Mouse (Mus musculus): ENCODE measurements around the gene Nupr1l. TPM values are rescaled to one million over a fixed set of nuclear protein-coding genes. Genes with fewer than 3 reads are reported as not detected.
"Not testable (repeated sequence)": the region's sequence is repeated elsewhere in the genome, so short reads cannot be mapped to it uniquely, and the experiment has no call there.

Nupr1l gene
- total RNA-seq (2021): under 1 TPM; 0.48 to 0.52 TPM
- long read RNA-seq, experiment 1: 0 reads
- long read RNA-seq, experiment 2, partial matches to known transcripts: 0 of 2 reads
- long read RNA-seq, experiment 2, other reads (novel, unspliced or antisense): 1 of 2 reads

GRCm38 (mm10) chr5:129908242-129908965, at the start of gene Nupr1l:
Nupr1l (plus strand) TSS chr5:129908540.
- intact Hi-C loops (cut with DNase I): no loop called here
- peak; percentile 80 to 85 for DNase-seq

DNA sequence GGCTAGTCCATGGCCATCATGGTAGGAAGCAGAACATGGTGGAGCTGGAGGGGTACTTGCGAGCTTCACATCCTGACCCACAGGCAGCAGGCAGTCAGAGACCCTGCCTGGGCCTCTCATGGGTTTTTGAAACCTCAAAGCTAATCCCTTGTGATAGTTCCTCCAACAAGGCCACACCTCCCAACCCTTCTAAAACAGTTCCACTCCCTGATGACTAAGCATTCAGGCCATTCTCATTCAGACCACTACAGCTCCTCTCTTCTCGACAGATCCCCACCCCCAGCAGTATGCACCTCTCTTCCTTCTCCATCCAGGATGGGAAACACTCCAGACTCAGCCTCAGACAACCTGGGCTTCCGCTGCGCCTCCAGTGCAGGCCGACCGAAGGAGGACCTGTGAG, 46.0 kb upstream of the Nupr1l start:
- no peak for DNase-seq
- intact Hi-C loops (cut with DNase I): no loop called here

DNA sequence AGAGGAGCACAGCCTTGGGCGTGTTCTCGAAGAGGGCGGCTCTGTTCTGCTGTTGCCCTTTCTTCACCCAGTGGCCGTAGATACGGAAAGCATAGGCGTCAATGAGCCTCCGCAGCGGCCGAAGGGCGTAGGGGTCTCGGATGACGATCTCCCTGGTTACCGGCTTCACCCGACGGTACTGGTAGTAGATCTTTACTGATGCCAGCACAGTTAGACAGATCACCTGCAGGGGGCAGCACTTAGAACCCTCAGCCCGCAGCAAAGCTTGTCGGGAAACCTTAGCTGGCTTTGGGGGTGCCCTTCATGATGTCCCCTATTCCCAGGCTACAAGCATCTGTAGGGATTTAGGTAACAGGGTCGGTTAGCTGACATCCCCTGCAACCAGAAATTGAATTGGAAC, 43.9 kb upstream of the Nupr1l start:
- intact Hi-C loops (cut with DNase I): loop anchor here (2.0 kb wide), 1 partner anchor 14 kb away; no protein-coding TSS in a partner anchor
- peak in 1 of 2 experiments; percentile 42 for DNase-seq

DNA sequence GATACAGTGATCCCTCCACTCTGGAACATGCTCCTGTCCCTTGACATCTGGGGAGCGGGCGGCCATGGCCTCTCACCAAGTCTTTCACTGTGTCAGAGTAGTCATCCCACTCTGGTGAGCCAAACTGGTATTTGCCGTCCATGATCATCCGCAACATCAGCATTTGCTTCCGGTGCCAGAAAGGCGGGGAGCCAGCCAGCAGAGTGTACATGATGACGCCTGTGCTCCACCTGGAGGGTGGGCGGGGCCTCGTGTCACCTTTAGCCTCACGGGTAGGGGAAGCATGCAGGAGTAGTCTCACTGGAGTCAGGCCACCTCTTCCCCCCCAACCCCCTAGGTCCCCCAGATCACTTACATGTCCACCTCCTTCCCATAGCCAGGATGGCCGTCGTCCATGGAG, 42.5 kb upstream of the Nupr1l start:
- intact Hi-C loops (cut with DNase I): loop anchor here (2.0 kb wide), 1 partner anchor 13 kb away; no protein-coding TSS in a partner anchor
- DNase-seq: no peak

GRCm38 (mm10) chr5:129869238-129869995, 38.9 kb upstream of the Nupr1l start:
- intact Hi-C loops (cut with DNase I): no loop called here
- no peak for DNase-seq

- DNase-seq: no peak
- intact Hi-C loops (cut with DNase I): no loop called here
Observed at GRCm38 (mm10) chr5:129871238-129871637, 37.1 kb upstream of the Nupr1l start.

DNA sequence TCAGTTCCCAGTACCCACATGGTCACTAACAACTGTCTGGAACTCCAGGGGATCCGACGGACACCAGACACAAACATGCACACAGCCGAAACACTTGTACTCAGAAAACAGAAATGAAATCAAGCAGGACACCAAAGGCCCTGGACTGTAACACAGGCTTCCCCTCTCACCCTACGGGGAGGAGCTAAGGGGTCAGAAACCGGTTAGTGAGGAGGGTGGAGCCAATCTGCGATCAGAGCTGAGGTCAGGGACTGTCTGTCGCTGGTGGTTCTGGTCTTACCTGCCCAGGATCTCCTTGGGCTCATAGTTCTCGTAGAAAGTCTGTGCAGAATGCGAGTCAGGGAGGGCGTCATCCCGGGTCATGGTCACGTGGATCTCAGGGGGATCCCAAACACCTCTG, 34.4 kb upstream of the Nupr1l start:
- DNase-seq: no peak
- intact Hi-C loops (cut with DNase I): no loop called here

GRCm38 (mm10) chr5:129875098-129875497, 33.2 kb upstream of the Nupr1l start:
- DNase-seq: no peak
- intact Hi-C loops (cut with DNase I): no loop called here

DNA sequence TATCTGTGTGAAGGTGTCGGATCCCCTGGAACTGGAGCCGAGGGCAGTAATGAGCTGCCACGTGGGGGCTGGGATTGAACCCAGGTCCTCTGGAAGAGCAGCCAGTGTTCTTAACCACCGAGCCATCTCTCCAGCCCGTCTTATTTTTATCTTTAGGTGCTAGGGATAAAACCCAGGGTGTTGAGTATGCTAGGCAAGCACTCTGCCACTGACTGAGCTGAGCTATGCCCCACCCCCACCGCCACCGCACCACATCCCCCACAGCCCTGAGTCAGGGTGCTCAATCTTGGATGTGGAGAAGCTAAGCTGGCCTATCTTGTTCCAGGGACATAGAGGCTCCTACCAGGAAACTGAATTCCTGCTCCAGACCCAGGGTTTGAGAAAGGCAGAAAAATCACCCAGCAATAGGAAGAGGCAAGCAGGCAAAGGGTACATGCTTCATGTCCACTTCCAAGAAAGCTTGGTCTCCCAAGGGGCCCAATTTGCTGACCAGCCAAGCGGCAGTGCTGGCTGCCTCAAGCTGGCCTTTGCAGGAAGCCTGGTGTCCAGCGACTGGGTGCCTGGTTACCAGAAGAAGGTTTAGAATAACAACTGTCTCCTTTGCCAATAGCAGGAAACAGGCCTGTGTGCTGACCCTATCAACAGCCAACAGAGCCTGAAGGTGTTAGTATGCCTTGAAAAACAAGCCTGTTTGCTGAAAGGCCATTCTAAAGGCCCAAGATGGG, 30.4 kb upstream of the Nupr1l start:
- intact Hi-C loops (cut with DNase I): loop anchor here (2.0 kb wide), 1 partner anchor 13 kb away; no protein-coding TSS in a partner anchor
- peak; percentile 53 to 63 for DNase-seq

DNA sequence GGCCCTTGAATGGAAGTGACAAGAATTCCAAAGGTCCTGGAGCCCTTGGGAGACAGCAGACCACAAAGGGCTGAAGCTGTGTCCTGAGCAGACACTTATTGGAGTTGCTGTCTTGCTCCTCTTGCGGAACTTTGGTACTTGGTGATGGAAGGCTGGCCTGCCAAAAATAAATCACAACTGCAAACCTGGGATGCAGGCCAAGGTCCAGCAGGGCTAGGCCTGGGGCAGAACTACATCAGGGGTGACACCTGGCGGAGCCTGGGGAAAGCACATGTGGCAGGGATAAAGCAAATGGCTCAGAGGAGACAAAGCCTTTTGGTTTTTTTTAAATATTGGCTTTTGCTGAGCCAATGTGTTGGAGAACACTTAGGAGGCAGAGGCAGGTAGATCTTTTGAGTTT, 29.4 kb upstream of the Nupr1l start:
- intact Hi-C loops (cut with DNase I): loop anchor here (2.0 kb wide), 1 partner anchor 14 kb away; no protein-coding TSS in a partner anchor
- peak; percentile 65 to 73 for DNase-seq

- no peak for DNase-seq
- intact Hi-C loops (cut with DNase I): loop anchor here (2.0 kb wide), 1 partner anchor 15 kb away; no protein-coding TSS in a partner anchor
Observed at GRCm38 (mm10) chr5:129879888-129880287, 28.5 kb upstream of the Nupr1l start.

- no peak for DNase-seq
- intact Hi-C loops (cut with DNase I): no loop called here
Observed at GRCm38 (mm10) chr5:129886271-129886670, 22.1 kb upstream of the Nupr1l start.

GRCm38 (mm10) chr5:129886911-129887636, 21.3 kb upstream of the Nupr1l start, which contains the start of gene Chchd2:
Chchd2 (minus strand) TSS chr5:129887470.
- DNase-seq: peak; percentile 87 to 88
- intact Hi-C loops (cut with DNase I): no loop called here

- intact Hi-C loops (cut with DNase I); DNase-seq: not testable (repeated sequence)
Observed at GRCm38 (mm10) chr5:129890390-129890789, 17.9 kb upstream of the Nupr1l start.

GRCm38 (mm10) chr5:129895198-129896088, 12.9 kb upstream of the Nupr1l start, which contains the start of gene Zbed5:
Zbed5 (plus strand) TSS chr5:129895723.
- intact Hi-C loops (cut with DNase I): no loop called here
- DNase-seq: peak; percentile 74 to 76

DNA sequence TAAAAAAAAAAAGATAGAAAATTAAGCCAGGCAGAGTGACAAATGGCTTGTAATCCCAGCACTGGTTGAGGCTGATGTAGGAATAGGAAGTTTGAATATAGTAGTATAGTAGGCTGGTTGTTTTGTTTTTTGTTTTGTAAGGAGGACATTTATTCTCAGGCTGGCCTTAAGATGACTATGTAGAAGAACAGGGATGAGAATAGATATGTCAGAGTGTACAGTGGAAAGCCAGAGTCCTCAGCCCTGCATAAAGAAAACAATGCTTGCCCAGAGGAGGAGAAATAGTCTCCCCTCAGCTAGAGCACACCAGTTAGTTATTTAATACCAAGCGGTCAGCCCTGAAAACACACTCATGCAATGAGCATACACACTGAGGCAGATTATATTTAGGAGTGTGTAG, 9.9 kb upstream of the Nupr1l start, which contains the start of gene Phkg1:
TSS of gene Phkg1 (minus strand) at position 101 of the 400 bp plus-strand sequence.
- intact Hi-C loops (cut with DNase I): no loop called here

GRCm38 (mm10) chr5:129907775-129908174, 565 bp upstream of the Nupr1l start:
- DNase-seq: no peak
- intact Hi-C loops (cut with DNase I): no loop called here

More for the DNA sequence above, 9.9 kb upstream of the Nupr1l start, which contains the start of gene Phkg1:
- no peak for DNase-seq

- DNase-seq: no peak
- intact Hi-C loops (cut with DNase I): no loop called here
Observed at GRCm38 (mm10) chr5:129909147-129909546, 807 bp downstream of the Nupr1l start.

GRCm38 (mm10) chr5:129909591-129909990, 1.3 kb downstream of the Nupr1l start:
- DNase-seq: no peak

More at GRCm38 (mm10) chr5:129909591-129909990, 1.3 kb downstream of the Nupr1l start:
- intact Hi-C loops (cut with DNase I): no loop called here
